In the genomic region with DNA sequence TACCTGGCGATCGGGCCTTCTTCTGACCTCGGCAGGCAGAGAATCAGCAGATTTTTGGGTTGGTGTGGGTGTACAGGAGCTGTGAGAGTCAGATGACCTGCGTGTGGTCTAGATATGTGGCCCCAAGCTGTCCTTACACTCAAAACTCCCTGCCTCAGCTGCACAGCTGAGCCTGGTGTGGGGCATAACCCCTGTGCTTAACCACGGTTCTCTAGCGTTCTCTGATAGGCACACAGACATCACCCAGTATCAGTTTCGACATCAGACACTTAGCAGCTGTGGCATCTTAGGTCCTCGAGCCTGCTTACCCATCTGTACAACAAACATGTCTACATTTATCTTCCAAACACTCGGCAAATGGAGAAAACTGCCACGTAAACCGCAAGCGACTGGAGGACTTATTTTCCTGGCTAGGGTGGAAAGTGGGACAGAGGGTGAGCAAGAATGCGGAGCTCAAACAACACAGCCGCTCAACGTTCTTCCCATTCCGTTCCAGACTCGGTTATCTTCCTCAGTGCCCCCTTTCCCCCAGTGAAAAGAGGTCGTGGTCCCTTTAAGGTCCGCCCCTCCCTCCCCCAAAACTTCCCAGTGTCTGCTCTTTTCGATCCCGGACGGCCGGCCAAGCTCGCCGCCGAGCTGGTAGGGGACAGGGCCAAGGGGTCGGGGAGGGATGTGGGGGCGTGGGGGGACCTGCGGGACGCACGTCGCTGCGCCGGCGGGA, we compare ENCODE assay signal across 8 mouse cellular contexts. TPM values are rescaled to one million over a fixed set of nuclear protein-coding genes. Genes with fewer than 3 reads are reported as not detected.
A peak's percentile ranks its signal among the peaks of the same experiment; 100 is the strongest.
DNase-seq lines count a peak whose midpoint lies in the region; ATAC-seq and TF ChIP-seq lines count a peak whose summit lies in the region.

TSS of gene Hnrnpl (plus strand) at position 321 of the 721 bp plus-strand sequence.

- H3K4me1 ChIP-seq in liver, embryonic 11.5 days (replicated peaks; ENCODE audit: control insufficient read depth, insufficient read depth, low read length), result peaks cover 39% of the 10 kb centered on the region

- H3ac ChIP-seq in myocyte (ENCODE audit: control insufficient read depth, insufficient read length), result peak within 1 kb of the TSS; percentile 95

- peak within 1 kb of the TSS; percentile 83 for H3K4me3 ChIP-seq in liver, embryonic 11.5 days (ENCODE audit: low read depth, low read length)
- H3K4me3 ChIP-seq in myocyte, result peak within 1 kb of the TSS; percentile 67

- H3K27me3 ChIP-seq in liver, embryonic 11.5 days (replicated peaks; ENCODE audit: control insufficient read depth, insufficient read depth, low read length), result no peaks in the 10 kb centered on the region
- H3K27me3 ChIP-seq in myocyte (ENCODE audit: control insufficient read depth, insufficient read depth, insufficient read length), result no peaks in the 10 kb centered on the region

- peak; percentile 68 for DNase-seq in urinary bladder, postnatal 14 days (ENCODE audit: low spot score)
- DNase-seq in urinary bladder, postnatal 25 days (ENCODE audit: low spot score), result no peak
- peak; percentile 96 for DNase-seq in heart, adult 11 months
- peak; percentile 67 for DNase-seq in kidney, adult 9 months
- no peak for DNase-seq in liver, embryonic 11.5 days (ENCODE audit: low spot score)
- DNase-seq in frontal cortex, postnatal 10 days (ENCODE audit: low spot score in 2 of 2), result no peak

- 3% methylated on average over 35 of the region's 35 CpGs for WGBS in liver, embryonic 11.5 days

- H3K9ac ChIP-seq in liver, embryonic 11.5 days (ENCODE audit: low read depth, low read length), result peak within 1 kb of the TSS; percentile 94

- H3K27ac ChIP-seq in liver, embryonic 11.5 days (ENCODE audit: low read depth, low read length), result peak within 1 kb of the TSS; percentile 100

- peak; percentile 9; the same call in 1 of the 2 replicates for ATAC-seq in common myeloid progenitor, adult 5-6 weeks (replicated peaks; ENCODE audit: low read depth, poor library complexity, severe bottlenecking)
- peak; percentile 0; the same call in 1 of the 2 replicates for ATAC-seq in liver, embryonic 11.5 days (replicated peaks; ENCODE audit: low FRiP score)

- peaks cover 12% of the 10 kb centered on the region for H3K36me3 ChIP-seq in liver, embryonic 11.5 days (ENCODE audit: control insufficient read depth, insufficient read depth, low read length)
- peaks cover 10% of the 10 kb centered on the region for H3K36me3 ChIP-seq in myocyte (ENCODE audit: control insufficient read depth, insufficient read depth)

- peak within 1 kb of the TSS; percentile 100 for H3K4me2 ChIP-seq in liver, embryonic 11.5 days
- H3K4me2 ChIP-seq in myocyte (ENCODE audit: low read depth), result peak within 1 kb of the TSS; percentile 99

- H3K9me3 ChIP-seq in liver, embryonic 11.5 days (ENCODE audit: control insufficient read depth, low read length), result no peaks in the 10 kb centered on the region

- peak; percentile 64 for TF ChIP-seq POLR2A in myocyte (IDR thresholded peaks at IDR 0.05; ENCODE audit: insufficient read length, low read depth)

- H3K79me2 ChIP-seq in myocyte (ENCODE audit: control insufficient read depth, insufficient read depth), result peaks cover 21% of the 10 kb centered on the region

TF ChIP-seq in myocyte, 11 proteins besides CTCF, POLR2A, EP300 and RAD21:
- TF ChIP-seq CEBPB (IDR thresholded peaks at IDR 0.05; ENCODE audit: insufficient read depth, poor library complexity, severe bottlenecking) (no peak; the same call in 1 of the 2 replicates), MAX (IDR thresholded peaks at IDR 0.05; ENCODE audit: low read depth) (no peak), TCF12 (IDR thresholded peaks at IDR 0.05; ENCODE audit: insufficient read depth, poor library complexity, severe bottlenecking) (no peak), POLR2AphosphoS2 (IDR thresholded peaks at IDR 0.05; ENCODE audit: insufficient read length, low read depth) (peak; percentile 56), USF1 (IDR thresholded peaks at IDR 0.05; ENCODE audit: low read depth) (no peak), SRF (IDR thresholded peaks at IDR 0.05; ENCODE audit: control insufficient read depth, insufficient read length, low read depth) (no peak), REST (IDR thresholded peaks at IDR 0.05; ENCODE audit: insufficient read depth, insufficient read length) (no peak), TCF3 (IDR thresholded peaks at IDR 0.05; ENCODE audit: insufficient read length, low read depth) (no peak), E2F4 (IDR thresholded peaks at IDR 0.05; ENCODE audit: insufficient read depth) (no peak), MYOD1 (IDR thresholded peaks at IDR 0.05; ENCODE audit: control insufficient read depth in 1 of 3, insufficient read length in 2 of 3, low read depth in 2 of 3) (peak in 2 of 3 experiments; percentile 75 to 86), MYOG (IDR thresholded peaks at IDR 0.05; ENCODE audit: control insufficient read depth in 1 of 3, insufficient read depth in 1 of 3, insufficient read length in 2 of 3, low read depth in 2 of 3) (peak; percentile 41 to 88 (median 51))

RNA-seq across cellular contexts. Expression of gene Hnrnpl, which starts in this region (rescaled TPM):
- 340 and 385 TPM in 2 replicates for total RNA-seq in common myeloid progenitor, adult 5-6 weeks (2017)
- polyA plus RNA-seq in liver, embryonic 11.5 days (2014; fragmentation: Nextera tagmentation; extraction: Ambion mirVana), result 238 and 279 TPM in 2 replicates
- 230 TPM for polyA plus RNA-seq in myocyte (2012; fragmentation: generic; extraction: Trizol)

Comparison
In these comparisons a context has a peak if more than half of its experiments do, and no peak if none do; other contexts are left out.
1. DNase-seq: peak in urinary bladder, postnatal 14 days (single experiment), heart, adult 11 months (single experiment) and kidney, adult 9 months (single experiment); none in urinary bladder, postnatal 25 days (single experiment), liver, embryonic 11.5 days (single experiment) and frontal cortex, postnatal 10 days (0 of 2).